Comparison of ENCODE assay signal across 11 mouse cellular contexts in genomic region chr8:89046639-89047348, GRCm38 (mm10). TPM values are rescaled to one million over a fixed set of nuclear protein-coding genes. Genes with fewer than 3 reads are reported as not detected.
DNase-seq lines count a peak whose midpoint lies in the region; ATAC-seq lines count a peak whose summit lies in the region.
"Had no signal": no experiment of that assay in that cellular context is flagged by ENCODE, and none has a peak within 500 bp of the region (broad histone marks: within the 10 kb centered on the region; RNA-seq: fewer than 3 reads in every experiment).

No protein-coding gene starts in this region.

- H3K9ac ChIP-seq in hindbrain, embryonic 12.5 days = peak overlapping the region; percentile 50; the same call in 1 of the 2 replicates
- no peak overlapping the region for H3K9ac ChIP-seq in liver, embryonic 13.5 days
- H3K9ac ChIP-seq: liver, embryonic 14.5 days had no signal

- H3K9me3 ChIP-seq in hindbrain, embryonic 12.5 days (replicated peaks) = no peaks in the 10 kb centered on the region
- no peaks in the 10 kb centered on the region for H3K9me3 ChIP-seq in liver, embryonic 13.5 days (replicated peaks)

- H3K27ac ChIP-seq in hindbrain, embryonic 12.5 days = 0 out of 2 replicates have a peak overlapping the region, but pooled peaks have one; percentile 40
- H3K27ac ChIP-seq in liver, embryonic 13.5 days = no peak overlapping the region
- H3K27ac ChIP-seq: liver, embryonic 14.5 days had no signal

- H3K36me3 ChIP-seq in hindbrain, embryonic 12.5 days = no peaks in the 10 kb centered on the region
- H3K36me3 ChIP-seq in liver, embryonic 13.5 days = no peaks in the 10 kb centered on the region

- H3K4me2 ChIP-seq in hindbrain, embryonic 12.5 days (replicated peaks) = peak overlapping the region; percentile 80
- peak overlapping the region; percentile 55 for H3K4me2 ChIP-seq in liver, embryonic 13.5 days

- 2% methylated on average over 25 of the region's 26 CpGs for WGBS in hindbrain, embryonic 12.5 days
- 3% methylated on average over 26 of the region's 26 CpGs for WGBS in liver, embryonic 13.5 days (ENCODE audit: insufficient replicate concordance)

- ATAC-seq in hindbrain, embryonic 12.5 days (ENCODE audit: low FRiP score) = no peak
- no peak for ATAC-seq in liver, embryonic 13.5 days (ENCODE audit: low read depth)
- no peak for ATAC-seq in cerebellum, adult (ENCODE audit: insufficient number of reproducible peaks, low FRiP score, low TSS enrichment)

- H3K27me3 ChIP-seq in hindbrain, embryonic 12.5 days = peaks cover 48% of the 10 kb centered on the region
- H3K27me3 ChIP-seq in liver, embryonic 13.5 days = peaks cover 79% of the 10 kb centered on the region

- peak overlapping the region; percentile 65; the same call in 1 of the 2 replicates for H3K4me3 ChIP-seq in hindbrain, embryonic 12.5 days
- H3K4me3 ChIP-seq in liver, embryonic 13.5 days (replicated peaks) = no peak overlapping the region

- peak; percentile 17 for DNase-seq in right cerebral cortex, postnatal 25 days
- no peak for DNase-seq in right cerebral cortex, adult 2 months (ENCODE audit: low spot score in 2 of 2)
- DNase-seq in liver, embryonic 13.5 days = no peak
- DNase-seq in c-Kit-positive CD71-positive TER-119-positive erythroid progenitor cells, embryonic 14.5 days (ENCODE audit: low spot score) = no peak
- no peak for DNase-seq in MN1 (ENCODE audit: low spot score)
- no peak for DNase-seq in cerebellum, adult 9-10 months
- DNase-seq: gastrocnemius, postnatal 36 days; thymus, postnatal 14 days had no signal

- H3K4me1 ChIP-seq in hindbrain, embryonic 12.5 days = peaks cover 44% of the 10 kb centered on the region
- H3K4me1 ChIP-seq in liver, embryonic 13.5 days (replicated peaks) = no peaks in the 10 kb centered on the region

RNA-seq across cellular contexts. Expression of gene Sall1, which starts 2.8 kb away (rescaled TPM):
- polyA plus RNA-seq in hindbrain, embryonic 12.5 days (2016; fragmentation: Nextera tagmentation; extraction: Ambion mirVana) = 13.1 and 15.6 TPM in 2 replicates
- 0.85 and 1.0 TPM in 2 replicates for polyA plus RNA-seq in liver, embryonic 13.5 days (2015; fragmentation: Nextera tagmentation; extraction: Ambion mirVana)
